Mouse (Mus musculus): Measurements from ENCODE around the gene Sertad4. TPM values are rescaled to one million over a fixed set of nuclear protein-coding genes. Genes with fewer than 3 reads are reported as not detected.
A peak's percentile ranks its signal among the peaks of the same experiment; 100 is the strongest.

Gene Sertad4
- polyA plus RNA-seq, 1 experiment from 2014 or later = 17.3 TPM

DNA sequence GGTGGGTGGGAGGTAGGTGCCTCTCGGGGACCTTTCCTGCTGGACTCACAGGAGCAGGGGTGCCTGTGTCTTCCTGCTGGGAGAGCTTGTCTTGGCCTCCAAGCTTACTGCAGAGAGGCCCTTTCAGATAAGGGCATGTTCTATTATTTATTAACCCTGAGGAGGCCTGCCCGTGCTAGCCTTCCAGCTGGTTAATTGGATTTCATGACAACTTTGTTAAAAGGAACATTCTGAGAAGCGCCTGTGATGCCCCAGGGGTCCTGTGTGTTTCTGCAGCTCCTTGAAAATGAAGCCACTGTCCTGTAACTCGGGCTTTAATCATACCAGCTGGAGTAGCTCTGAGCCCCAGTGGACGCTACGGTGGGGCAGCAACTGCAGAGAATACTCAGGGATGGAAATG, 25.1 kb downstream of the Sertad4 start:
- Histone ChIP-seq H3K36me3 (ENCODE audit: control insufficient read depth, insufficient read depth, low read length) (no peaks in the 10 kb centered on the region), H3K27ac (ENCODE audit: low read depth, low read length) (peak overlapping the region; percentile 43; the same call in 1 of the 2 replicates), H3K4me2 (ENCODE audit: low read depth, low read length, severe bottlenecking) (no peak overlapping the region), H3K4me3 (ENCODE audit: low read depth, low read length) (no peak overlapping the region), H3K9me3 (ENCODE audit: control insufficient read depth, low read length) (no peaks in the 10 kb centered on the region), H3K9ac (ENCODE audit: low read length) (no peak overlapping the region), H3K4me1 (replicated peaks; ENCODE audit: control insufficient read depth, insufficient read depth, low read length) (peaks cover 26% of the 10 kb centered on the region), H3K27me3 (ENCODE audit: control insufficient read depth, insufficient read depth, low read length) (peaks cover 13% of the 10 kb centered on the region)
- no peak for DNase-seq (ENCODE audit: low spot score)
- 3% methylated on average over 6 of the region's 6 CpGs for WGBS
- no peak for ATAC-seq (replicated peaks; ENCODE audit: low FRiP score)

DNA sequence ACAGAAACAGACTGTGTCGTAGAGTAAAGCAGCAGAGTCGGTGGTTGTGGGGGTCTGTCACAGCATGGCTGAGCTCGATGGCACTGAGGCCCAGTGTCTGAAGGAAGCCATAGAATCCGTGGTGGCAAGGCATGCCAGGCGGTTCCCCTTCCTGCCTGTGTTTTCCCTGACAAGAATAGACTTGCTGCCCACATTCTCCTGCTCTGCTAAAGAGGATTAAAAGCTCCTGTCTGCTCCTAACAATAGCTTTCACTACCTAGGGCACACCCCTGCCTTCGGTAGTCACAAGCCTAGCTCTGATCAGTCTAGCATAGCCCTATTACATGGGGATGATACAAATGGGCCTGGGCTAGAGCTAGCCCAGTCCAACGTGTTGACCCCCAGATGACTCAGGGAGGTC, 26.6 kb downstream of the Sertad4 start:
- DNase-seq (ENCODE audit: low spot score) = no peak
- Histone ChIP-seq H3K4me2 (ENCODE audit: low read depth, low read length, severe bottlenecking) (no peak overlapping the region), H3K9ac (ENCODE audit: low read length) (no peak overlapping the region), H3K4me3 (ENCODE audit: low read depth, low read length) (no peak overlapping the region), H3K27ac (ENCODE audit: low read depth, low read length) (no peak overlapping the region), H3K27me3 (ENCODE audit: control insufficient read depth, insufficient read depth, low read length) (peaks cover 11% of the 10 kb centered on the region), H3K4me1 (replicated peaks; ENCODE audit: control insufficient read depth, insufficient read depth, low read length) (peaks cover 17% of the 10 kb centered on the region), H3K9me3 (ENCODE audit: control insufficient read depth, low read length) (no peaks in the 10 kb centered on the region), H3K36me3 (ENCODE audit: control insufficient read depth, insufficient read depth, low read length) (no peaks in the 10 kb centered on the region)
- WGBS = 30% methylated on average over 7 of the region's 7 CpGs
- no peak for ATAC-seq (replicated peaks; ENCODE audit: low FRiP score)

DNA sequence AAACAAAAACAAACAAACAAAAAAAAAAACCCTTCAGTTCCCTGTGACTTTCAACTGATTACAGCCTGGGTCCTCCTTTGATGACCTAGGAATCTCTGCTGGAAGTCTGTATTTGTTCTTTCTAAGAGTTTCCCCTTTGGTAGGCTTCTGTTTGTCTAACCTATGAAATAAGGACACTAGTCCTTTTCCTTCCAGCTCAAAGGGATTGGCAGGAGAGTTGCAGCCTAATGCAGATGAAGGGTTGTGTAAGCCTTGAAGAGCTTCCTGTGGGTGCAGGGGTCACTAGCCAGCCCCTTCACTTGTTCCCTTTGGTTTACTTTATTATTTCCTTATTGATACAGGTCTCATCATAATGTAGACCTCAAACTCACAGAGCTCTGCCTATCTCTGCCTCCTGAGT, 27.6 kb downstream of the Sertad4 start:
- H3K4me1 ChIP-seq (replicated peaks; ENCODE audit: control insufficient read depth, insufficient read depth, low read length) = peaks cover 18% of the 10 kb centered on the region

DNA sequence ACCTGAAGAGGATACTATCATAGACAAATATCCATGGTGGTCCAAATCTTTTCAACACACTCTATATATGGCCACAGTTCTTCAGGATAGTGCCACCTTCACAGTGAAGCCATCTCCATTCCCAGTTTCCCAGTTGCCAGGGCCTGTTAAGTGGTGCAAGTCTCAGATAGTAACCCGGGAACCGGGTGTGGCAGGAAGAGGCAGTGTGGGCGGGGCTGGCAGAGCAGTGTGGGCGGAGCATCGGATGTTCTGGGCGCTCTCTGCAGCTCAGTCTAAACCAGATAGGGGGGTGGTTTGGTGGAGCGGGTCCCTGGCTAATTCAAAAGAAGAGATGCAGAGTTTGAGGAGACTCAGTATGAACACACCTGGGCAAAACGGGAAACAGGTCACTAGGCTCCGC, 29.8 kb downstream of the Sertad4 start:
- H3K4me3 ChIP-seq (ENCODE audit: low read depth, low read length) = no peak overlapping the region
- H3K36me3 ChIP-seq (ENCODE audit: control insufficient read depth, insufficient read depth, low read length) = no peaks in the 10 kb centered on the region
- H3K4me1 ChIP-seq (replicated peaks; ENCODE audit: control insufficient read depth, insufficient read depth, low read length) = peaks cover 18% of the 10 kb centered on the region
- H3K27ac ChIP-seq (ENCODE audit: low read depth, low read length) = no peak overlapping the region
- DNase-seq (ENCODE audit: low spot score) (no peak), ATAC-seq (replicated peaks; ENCODE audit: low FRiP score) (no peak)
- no peaks in the 10 kb centered on the region for H3K27me3 ChIP-seq (ENCODE audit: control insufficient read depth, insufficient read depth, low read length)
- H3K4me2 ChIP-seq (ENCODE audit: low read depth, low read length, severe bottlenecking) = no peak overlapping the region
- H3K9me3 ChIP-seq (ENCODE audit: control insufficient read depth, low read length) = no peaks in the 10 kb centered on the region
- 30% methylated on average over 9 of the region's 9 CpGs for WGBS
- H3K9ac ChIP-seq (ENCODE audit: low read length) = no peak overlapping the region

More for the DNA sequence above, 27.6 kb downstream of the Sertad4 start:
- no peak overlapping the region for H3K27ac ChIP-seq (ENCODE audit: low read depth, low read length)
- H3K9ac ChIP-seq (ENCODE audit: low read length) = no peak overlapping the region
- H3K4me3 ChIP-seq (ENCODE audit: low read depth, low read length) = no peak overlapping the region
- ATAC-seq (replicated peaks; ENCODE audit: low FRiP score) (no peak), DNase-seq (ENCODE audit: low spot score) (no peak)
- H3K36me3 ChIP-seq (ENCODE audit: control insufficient read depth, insufficient read depth, low read length) = no peaks in the 10 kb centered on the region
- H3K27me3 ChIP-seq (ENCODE audit: control insufficient read depth, insufficient read depth, low read length) = peaks cover 4% of the 10 kb centered on the region; the same call in 1 of the 2 replicates
- no peaks in the 10 kb centered on the region for H3K9me3 ChIP-seq (ENCODE audit: control insufficient read depth, low read length)
- no peak overlapping the region for H3K4me2 ChIP-seq (ENCODE audit: low read depth, low read length, severe bottlenecking)

DNA sequence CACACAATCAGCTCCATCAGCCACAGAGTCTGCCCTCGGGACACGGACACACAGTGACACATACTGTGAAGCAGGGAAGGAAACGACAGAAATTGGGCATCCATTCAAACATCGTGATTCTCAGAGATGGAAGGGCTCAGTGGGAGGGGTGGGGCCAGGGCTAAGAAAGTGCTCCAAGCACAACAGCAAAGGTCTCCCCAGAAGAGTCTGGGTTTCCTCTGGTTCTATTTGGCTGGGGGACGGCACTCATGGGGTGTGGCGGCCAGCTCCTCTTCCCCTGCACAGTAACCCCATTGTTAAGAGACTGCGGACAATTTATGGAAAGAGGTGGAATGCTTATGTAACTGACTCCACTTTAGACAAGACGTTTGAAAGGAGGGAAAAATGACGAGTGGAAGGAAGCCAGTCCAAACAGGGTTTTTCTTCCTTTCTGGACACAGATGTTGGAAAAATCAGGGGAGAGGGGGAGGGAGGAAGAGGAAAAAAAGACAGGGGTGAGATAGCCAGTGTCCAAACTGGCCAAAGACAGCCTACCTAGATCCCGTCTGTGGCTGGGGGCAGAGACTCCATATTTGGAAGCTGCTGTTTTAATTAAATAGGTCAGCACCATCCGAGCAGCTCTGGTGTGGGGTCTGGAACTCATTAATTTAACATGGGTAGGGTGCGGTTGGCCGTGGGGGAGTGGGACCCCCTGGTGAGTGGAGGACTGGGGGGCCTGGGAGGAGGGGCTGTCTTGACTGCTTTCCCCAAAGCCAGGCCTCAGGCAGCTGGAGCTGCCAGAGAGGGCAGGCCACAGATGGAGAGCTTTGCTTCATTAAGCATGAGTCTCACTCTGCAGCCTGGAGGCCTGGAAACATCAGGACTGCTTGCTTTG, 32.7 kb downstream of the Sertad4 start:
- WGBS = 26% methylated on average over 13 of the region's 13 CpGs
- DNase-seq (ENCODE audit: low spot score) = peak; percentile 68
- peak; percentile 82 for ATAC-seq (replicated peaks; ENCODE audit: low FRiP score)
- Histone ChIP-seq H3K4me2 (ENCODE audit: low read depth, low read length, severe bottlenecking) (no peak overlapping the region), H3K4me3 (ENCODE audit: low read depth, low read length) (no peak overlapping the region), H3K36me3 (ENCODE audit: control insufficient read depth, insufficient read depth, low read length) (no peaks in the 10 kb centered on the region), H3K9ac (ENCODE audit: low read length) (0 out of 2 replicates have a peak overlapping the region, but pooled peaks have one; percentile 16), H3K27ac (ENCODE audit: low read depth, low read length) (peak overlapping the region; percentile 70), H3K9me3 (ENCODE audit: control insufficient read depth, low read length) (no peaks in the 10 kb centered on the region), H3K4me1 (replicated peaks; ENCODE audit: control insufficient read depth, insufficient read depth, low read length) (peaks cover 11% of the 10 kb centered on the region; the same call in 1 of the 2 replicates), H3K27me3 (ENCODE audit: control insufficient read depth, insufficient read depth, low read length) (no peaks in the 10 kb centered on the region)

DNA sequence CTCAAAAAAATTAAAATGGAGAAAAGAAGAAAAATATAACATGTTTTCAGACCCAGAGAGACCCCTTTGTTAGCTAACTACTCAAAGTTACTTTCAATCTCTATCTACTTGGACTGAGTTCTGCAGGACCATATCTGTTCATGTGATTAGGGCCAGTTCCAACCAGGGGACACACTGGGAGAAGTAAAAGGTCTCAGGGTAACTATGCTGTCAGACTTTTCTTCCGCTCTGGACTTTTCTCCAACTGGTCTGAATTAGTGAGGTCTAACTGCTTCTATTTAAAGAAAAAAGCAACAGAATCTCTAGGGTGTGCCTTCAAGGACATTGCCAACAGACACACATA, 33.3 kb downstream of the Sertad4 start:
- peaks cover 11% of the 10 kb centered on the region; the same call in 1 of the 2 replicates for H3K4me1 ChIP-seq (replicated peaks; ENCODE audit: control insufficient read depth, insufficient read depth, low read length)
- H3K27ac ChIP-seq (ENCODE audit: low read depth, low read length) = no peak overlapping the region; the same call in 1 of the 2 replicates
- no peaks in the 10 kb centered on the region for H3K36me3 ChIP-seq (ENCODE audit: control insufficient read depth, insufficient read depth, low read length)
- H3K9ac ChIP-seq (ENCODE audit: low read length) = no peak overlapping the region
- H3K4me2 ChIP-seq (ENCODE audit: low read depth, low read length, severe bottlenecking) = no peak overlapping the region
- DNase-seq (ENCODE audit: low spot score) (no peak), ATAC-seq (replicated peaks; ENCODE audit: low FRiP score) (no peak)
- H3K27me3 ChIP-seq (ENCODE audit: control insufficient read depth, insufficient read depth, low read length) = no peaks in the 10 kb centered on the region
- no peaks in the 10 kb centered on the region for H3K9me3 ChIP-seq (ENCODE audit: control insufficient read depth, low read length)
- 62% methylated on average over 1 of the region's 1 CpGs for WGBS
- H3K4me3 ChIP-seq (ENCODE audit: low read depth, low read length) = no peak overlapping the region

DNA sequence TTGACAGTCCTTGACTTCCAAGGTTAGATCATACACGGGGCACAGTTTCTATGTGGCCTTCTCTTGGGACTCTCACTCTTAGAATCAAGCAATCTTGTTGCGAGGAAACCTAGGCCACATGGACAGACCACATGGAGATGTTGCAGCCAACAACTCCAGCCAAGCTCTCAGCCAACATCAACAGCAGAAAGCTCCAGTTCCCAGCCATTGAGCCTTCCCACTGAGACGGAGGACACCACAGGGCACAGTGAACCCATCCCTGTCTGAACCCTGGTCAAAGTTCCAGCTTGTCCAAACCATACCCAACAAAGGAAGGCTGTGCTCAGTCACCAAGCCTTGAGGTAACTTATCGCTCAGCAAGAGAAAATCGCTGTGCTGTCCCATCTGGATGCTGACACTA, 37.2 kb downstream of the Sertad4 start:
- Histone ChIP-seq H3K4me2 (ENCODE audit: low read depth, low read length, severe bottlenecking) (no peak overlapping the region), H3K4me3 (ENCODE audit: low read depth, low read length) (no peak overlapping the region), H3K36me3 (ENCODE audit: control insufficient read depth, insufficient read depth, low read length) (no peaks in the 10 kb centered on the region), H3K27ac (ENCODE audit: low read depth, low read length) (no peak overlapping the region), H3K4me1 (replicated peaks; ENCODE audit: control insufficient read depth, insufficient read depth, low read length) (peaks cover 8% of the 10 kb centered on the region; the same call in 1 of the 2 replicates), H3K9me3 (ENCODE audit: control insufficient read depth, low read length) (no peaks in the 10 kb centered on the region), H3K27me3 (ENCODE audit: control insufficient read depth, insufficient read depth, low read length) (no peaks in the 10 kb centered on the region), H3K9ac (ENCODE audit: low read length) (no peak overlapping the region)
- DNase-seq (ENCODE audit: low spot score) (no peak), ATAC-seq (replicated peaks; ENCODE audit: low FRiP score) (no peak)
- 90% methylated on average over 5 of the region's 5 CpGs for WGBS

DNA sequence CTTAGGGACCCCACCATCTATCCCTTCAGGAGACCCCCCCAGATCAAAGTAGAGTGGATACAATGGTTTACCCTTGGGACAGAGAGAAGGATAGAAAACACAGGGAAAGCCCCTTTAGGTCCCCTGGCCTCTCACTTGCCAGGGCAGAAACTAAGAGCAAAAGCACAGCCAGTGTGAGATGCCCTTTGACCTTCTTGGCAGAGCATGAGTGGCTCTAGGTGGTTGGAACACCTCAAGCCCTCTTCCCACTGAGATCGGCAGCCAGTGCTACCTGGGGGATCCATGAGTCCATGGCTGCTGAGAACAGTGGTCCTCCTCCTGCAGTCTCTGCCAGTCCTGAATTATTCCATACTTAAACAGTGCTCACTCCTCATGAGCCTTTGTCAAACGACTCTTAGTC, 39.8 kb downstream of the Sertad4 start:
- DNase-seq (ENCODE audit: low spot score) (no peak), ATAC-seq (replicated peaks; ENCODE audit: low FRiP score) (no peak)
- H3K9me3 ChIP-seq (ENCODE audit: control insufficient read depth, low read length) = no peaks in the 10 kb centered on the region
- no peaks in the 10 kb centered on the region for H3K27me3 ChIP-seq (ENCODE audit: control insufficient read depth, insufficient read depth, low read length)
- H3K27ac ChIP-seq (ENCODE audit: low read depth, low read length) = no peak overlapping the region
- H3K4me1 ChIP-seq (replicated peaks; ENCODE audit: control insufficient read depth, insufficient read depth, low read length) = no peaks in the 10 kb centered on the region
- no peak overlapping the region for H3K4me3 ChIP-seq (ENCODE audit: low read depth, low read length)
- 54% methylated on average over 2 of the region's 2 CpGs for WGBS
- no peak overlapping the region for H3K4me2 ChIP-seq (ENCODE audit: low read depth, low read length, severe bottlenecking)
- no peaks in the 10 kb centered on the region for H3K36me3 ChIP-seq (ENCODE audit: control insufficient read depth, insufficient read depth, low read length)
- H3K9ac ChIP-seq (ENCODE audit: low read length) = no peak overlapping the region

DNA sequence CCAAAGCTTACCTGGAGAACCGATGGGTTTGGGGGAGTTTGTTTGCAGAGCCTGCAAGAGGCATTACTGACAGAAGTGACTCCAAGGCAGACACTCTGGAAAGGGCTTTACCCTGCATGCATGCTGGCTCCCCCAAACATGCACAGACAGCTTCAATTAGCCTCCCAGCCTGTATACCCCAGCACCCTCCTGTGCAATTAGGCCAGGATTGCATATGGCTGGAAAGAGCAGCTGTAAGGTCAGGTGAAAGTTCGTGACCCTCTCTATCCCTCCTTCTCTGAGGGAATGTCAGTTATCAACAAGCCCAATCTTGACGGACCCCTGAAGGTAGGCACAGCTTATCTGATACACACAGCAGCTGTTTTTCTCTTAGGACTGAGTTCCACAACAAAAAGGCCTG, 40.9 kb downstream of the Sertad4 start:
- 19% methylated on average over 3 of the region's 3 CpGs for WGBS
- Histone ChIP-seq H3K9ac (ENCODE audit: low read length) (no peak overlapping the region), H3K4me2 (ENCODE audit: low read depth, low read length, severe bottlenecking) (no peak overlapping the region), H3K27ac (ENCODE audit: low read depth, low read length) (no peak overlapping the region), H3K36me3 (ENCODE audit: control insufficient read depth, insufficient read depth, low read length) (no peaks in the 10 kb centered on the region), H3K4me1 (replicated peaks; ENCODE audit: control insufficient read depth, insufficient read depth, low read length) (no peaks in the 10 kb centered on the region), H3K4me3 (ENCODE audit: low read depth, low read length) (no peak overlapping the region), H3K9me3 (ENCODE audit: control insufficient read depth, low read length) (no peaks in the 10 kb centered on the region), H3K27me3 (ENCODE audit: control insufficient read depth, insufficient read depth, low read length) (no peaks in the 10 kb centered on the region)
- ATAC-seq (replicated peaks; ENCODE audit: low FRiP score) (no peak), DNase-seq (ENCODE audit: low spot score) (no peak)
